Mouse (Mus musculus) lung, embryonic 15.5 days (tissue): ENCODE data around the gene Dnajc9. TPM values are rescaled to one million over a fixed set of nuclear protein-coding genes. Genes with fewer than 3 reads are reported as not detected.

Experiments used
- ATAC-seq: fragments of 200-750 bp; cut with Nextera tagmentation; 2 replicates; pipeline ENCODE4 v1.8.0; 2017; ENCODE audit warnings: moderate number of reproducible peaks, borderline replicate concordance; ENCODE audit not compliant: low FRiP score, low TSS enrichment; ENCODE audit errors: extremely low read depth
- H3K27ac ChIP-seq: fragments of 300-500 bp; sonication (generic); 2 replicates; pipeline ENCODE4 v1.5.1; 2015; ENCODE audit warnings: moderate library complexity, mild to moderate bottlenecking, inconsistent platforms
- H3K27me3 ChIP-seq: fragments of 300-500 bp; sonication (generic); 2 replicates; pipeline ENCODE4 v1.6.1; 2015; ENCODE audit warnings: inconsistent platforms
- H3K36me3 ChIP-seq: fragments of 300-500 bp; sonication (generic); 2 replicates; pipeline ENCODE4 v1.6.1; 2015; ENCODE audit warnings: inconsistent platforms
- H3K4me1 ChIP-seq: fragments of 300-500 bp; sonication (generic); 2 replicates; pipeline ENCODE4 v1.6.1; 2015; ENCODE audit warnings: inconsistent platforms
- H3K4me2 ChIP-seq: fragments of 300-500 bp; sonication (generic); 2 replicates; pipeline ENCODE4 v1.6.1; 2015; ENCODE audit warnings: inconsistent platforms, mild to moderate bottlenecking, moderate library complexity
- H3K4me3 ChIP-seq: fragments of 300-500 bp; sonication (generic); 2 replicates; pipeline ENCODE4 v1.5.1; 2015; ENCODE audit warnings: mild to moderate bottlenecking, inconsistent platforms
- H3K9ac ChIP-seq: fragments of 300-500 bp; sonication (generic); 2 replicates; pipeline ENCODE4 v1.6.1; 2015; ENCODE audit warnings: inconsistent platforms
- H3K9me3 ChIP-seq: fragments of 300-500 bp; sonication (generic); 2 replicates; pipeline ENCODE4 v1.6.1; 2016; ENCODE audit warnings: inconsistent platforms
- WGBS: fragments of 180-500 bp; shearing (Covaris S2); methylation state at CpG from one replicate; pipeline ENCODE4 v1.1.7; 2015; 5-methylcytosine and 5-hydroxymethylcytosine counted together
- polyA plus RNA-seq: library from polyadenylated mRNA; unstranded; fragments of >200 nt; fragmentation: Nextera tagmentation; extraction: Ambion mirVana; gene quantifications from 2 replicates; pipeline ENCODE4 v1.2.1, GENCODE M21; 2015

Gene Dnajc9
- polyA plus RNA-seq, 1 experiment from 2014 or later = 190 TPM

- Histone ChIP-seq H3K27ac (peak overlapping the region; percentile 70), H3K36me3 (peaks cover 20% of the 10 kb centered on the region), H3K4me2 (peak overlapping the region; percentile 56), H3K4me3 (peak overlapping the region; percentile 97), H3K27me3 (no peaks in the 10 kb centered on the region), H3K9me3 (no peaks in the 10 kb centered on the region), H3K9ac (peak overlapping the region; percentile 73), H3K4me1 (peaks cover 20% of the 10 kb centered on the region)
- WGBS = 2% methylated on average over 15 of the region's 15 CpGs
- peak; percentile 13 for ATAC-seq
These were observed 41.2 kb downstream of the Dnajc9 start for GRCm38 (mm10) chr14:20347441-20347990.

GRCm38 (mm10) chr14:20345885-20346284 lies 42.8 kb downstream of the Dnajc9 start:
- H3K4me1 ChIP-seq = peaks cover 20% of the 10 kb centered on the region
- H3K4me3 ChIP-seq = no peak overlapping the region
- H3K27ac ChIP-seq = no peak overlapping the region
- no peaks in the 10 kb centered on the region for H3K27me3 ChIP-seq
- no peak overlapping the region for H3K9ac ChIP-seq
- H3K36me3 ChIP-seq = peaks cover 24% of the 10 kb centered on the region
- no peak overlapping the region for H3K4me2 ChIP-seq
- no peak for ATAC-seq
- H3K9me3 ChIP-seq = no peaks in the 10 kb centered on the region
- WGBS = 79% methylated on average over 9 of the region's 9 CpGs

GRCm38 (mm10) chr14:20340866-20341265 lies 47.8 kb downstream of the Dnajc9 start:
- no peak overlapping the region for H3K9ac ChIP-seq
- H3K27me3 ChIP-seq = no peaks in the 10 kb centered on the region
- peaks cover 48% of the 10 kb centered on the region for H3K36me3 ChIP-seq
- ATAC-seq = no peak
- no peak overlapping the region for H3K27ac ChIP-seq
- no peak overlapping the region for H3K4me2 ChIP-seq
- H3K4me1 ChIP-seq = 0 out of 2 replicates have a peak, but pooled peaks cover under 1% of the 10 kb centered on the region
- H3K9me3 ChIP-seq = no peaks in the 10 kb centered on the region
- WGBS = 75% methylated on average over 7 of the region's 7 CpGs
- no peak overlapping the region for H3K4me3 ChIP-seq

GRCm38 (mm10) chr14:20340149-20340548 lies 48.6 kb downstream of the Dnajc9 start:
- Histone ChIP-seq H3K27ac (no peak overlapping the region), H3K9ac (no peak overlapping the region), H3K4me3 (no peak overlapping the region), H3K4me2 (no peak overlapping the region), H3K4me1 (no peaks in the 10 kb centered on the region), H3K9me3 (no peaks in the 10 kb centered on the region), H3K36me3 (peaks cover 50% of the 10 kb centered on the region), H3K27me3 (no peaks in the 10 kb centered on the region)
- ATAC-seq = no peak
- WGBS = 80% methylated on average over 8 of the region's 8 CpGs

GRCm38 (mm10) chr14:20339415-20339814 lies 49.3 kb downstream of the Dnajc9 start:
- no peak for ATAC-seq
- Histone ChIP-seq H3K27me3 (no peaks in the 10 kb centered on the region), H3K36me3 (peaks cover 52% of the 10 kb centered on the region), H3K27ac (no peak overlapping the region), H3K4me2 (no peak overlapping the region), H3K9ac (no peak overlapping the region), H3K4me3 (no peak overlapping the region), H3K4me1 (no peaks in the 10 kb centered on the region), H3K9me3 (no peaks in the 10 kb centered on the region)
- WGBS = 91% methylated on average over 5 of the region's 5 CpGs

Other genes with a start within 250 kb of the Dnajc9 start
- gene Kcnk5, start 207.1 kb downstream of the Dnajc9 start, polyA plus RNA-seq = 12.3 and 12.5 TPM in 2 replicates
- gene Kcnk16, start 119.7 kb downstream of the Dnajc9 start, polyA plus RNA-seq = 1.3 and 3.0 TPM in 2 replicates
- 15.0 and 21.2 TPM in 2 replicates for gene Nudt13, start 94.2 kb downstream of the Dnajc9 start, polyA plus RNA-seq
- gene Ecd, start 40.8 kb downstream of the Dnajc9 start, polyA plus RNA-seq = 49.1 and 50.0 TPM in 2 replicates
- gene Fam149b, start 40.7 kb downstream of the Dnajc9 start, polyA plus RNA-seq = 32.4 and 35.8 TPM in 2 replicates
- gene Mrps16, start 4.7 kb upstream of the Dnajc9 start, polyA plus RNA-seq = 90.3 and 93.7 TPM in 2 replicates
- gene Cfap70, start 63.3 kb upstream of the Dnajc9 start, polyA plus RNA-seq = 1.5 and 1.7 TPM in 2 replicates
- 38.8 and 44.7 TPM in 2 replicates for gene Anxa7, start 91.2 kb upstream of the Dnajc9 start, polyA plus RNA-seq
- gene Mss51, start 108.0 kb upstream of the Dnajc9 start, polyA plus RNA-seq = 0.50 and 0.82 TPM in 2 replicates
- gene Ppp3cb, start 157.7 kb upstream of the Dnajc9 start, polyA plus RNA-seq = 41.3 and 41.6 TPM in 2 replicates